Mouse (Mus musculus): ENCODE data around the gene Gfpt2. TPM values are rescaled to one million over a fixed set of nuclear protein-coding genes. Genes with fewer than 3 reads are reported as not detected.

Gene Gfpt2
- polyA plus RNA-seq, 1 experiment = 0.48 TPM

DNA sequence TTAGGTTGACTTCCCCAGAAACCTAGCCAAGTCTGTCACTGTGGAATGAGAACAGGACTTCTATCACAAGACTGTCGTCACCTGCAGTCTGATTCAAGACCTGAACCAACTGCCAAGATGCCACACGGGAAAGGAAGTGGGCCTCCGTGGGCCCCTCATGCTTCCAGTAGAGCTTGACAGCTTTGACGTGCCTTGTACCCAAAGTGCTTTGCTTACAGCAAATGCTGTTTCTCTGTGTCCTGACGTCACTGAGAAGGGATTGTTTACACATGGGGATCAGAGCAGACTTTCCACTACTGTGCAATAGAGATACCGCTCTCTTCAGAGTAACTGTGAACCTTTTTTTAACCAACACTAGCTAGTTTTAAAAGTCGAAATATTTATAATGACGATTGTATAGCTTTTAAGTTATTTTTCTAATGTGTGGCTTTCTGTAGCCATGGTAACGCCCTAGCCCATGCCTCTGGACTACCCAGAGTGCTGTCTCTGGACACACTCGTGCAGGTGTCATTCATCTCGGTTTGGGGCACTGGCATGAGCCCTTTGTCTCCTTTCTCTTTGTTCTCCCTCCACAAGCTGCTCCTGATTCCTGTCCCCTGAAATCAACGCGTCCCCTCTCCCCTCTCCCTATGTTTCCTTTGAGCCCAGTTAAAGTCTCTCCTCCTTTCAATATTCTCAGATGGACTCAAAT is 43.9 kb downstream of the Gfpt2 start:
- peaks cover 10% of the 10 kb centered on the region; the same call in 1 of the 2 replicates for H3K4me1 ChIP-seq (ENCODE audit: control insufficient read depth, insufficient read depth, insufficient read length, low read length)
- WGBS = 64% methylated on average over 13 of the region's 13 CpGs
- no peak overlapping the region for H3K27ac ChIP-seq (ENCODE audit: insufficient read depth, low read depth, low read length)
- H3K27me3 ChIP-seq (ENCODE audit: control insufficient read depth, insufficient read depth, low read length) = no peaks in the 10 kb centered on the region
- H3K4me3 ChIP-seq (ENCODE audit: low read depth, low read length) = no peak overlapping the region
- TF ChIP-seq CTCF (IDR thresholded peaks at IDR 0.05; ENCODE audit: extremely low read depth, insufficient read length, insufficient replicate concordance, low read depth, low read length) (no peak), POLR2A (IDR thresholded peaks at IDR 0.05; ENCODE audit: low read depth, low read length) (no peak)
- H3K36me3 ChIP-seq (ENCODE audit: control insufficient read depth, insufficient read depth, low read length) = no peaks in the 10 kb centered on the region

DNA sequence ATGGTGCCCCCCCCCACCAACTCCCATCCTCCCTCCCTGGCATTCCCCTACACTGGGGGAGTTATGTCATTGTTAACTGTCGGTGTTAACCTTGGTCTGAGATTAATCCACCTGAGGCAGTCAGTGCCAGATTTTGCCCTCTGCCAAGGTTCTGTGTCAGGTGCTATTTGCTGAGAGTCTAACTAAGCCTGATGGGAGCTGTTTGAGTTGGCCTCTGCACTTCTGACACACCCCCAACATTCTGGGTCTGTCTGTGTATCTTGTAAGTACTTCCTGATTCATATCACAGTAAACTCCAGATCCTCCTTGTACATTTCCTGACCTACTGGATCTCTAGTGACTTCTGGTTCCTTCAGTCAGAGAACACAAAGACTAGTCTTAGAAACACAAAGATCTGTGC is 46.7 kb downstream of the Gfpt2 start:
- peak overlapping the region; percentile 54; the same call in 1 of the 2 replicates for H3K27ac ChIP-seq (ENCODE audit: insufficient read depth, low read depth, low read length)
- H3K27me3 ChIP-seq (ENCODE audit: control insufficient read depth, insufficient read depth, low read length) = no peaks in the 10 kb centered on the region
- H3K36me3 ChIP-seq (ENCODE audit: control insufficient read depth, insufficient read depth, low read length) = no peaks in the 10 kb centered on the region
- 7% methylated on average over 1 of the region's 1 CpGs for WGBS
- H3K4me3 ChIP-seq (ENCODE audit: low read depth, low read length) = no peak overlapping the region
- peaks cover 6% of the 10 kb centered on the region; the same call in 1 of the 2 replicates for H3K4me1 ChIP-seq (ENCODE audit: control insufficient read depth, insufficient read depth, insufficient read length, low read length)
- TF ChIP-seq CTCF (IDR thresholded peaks at IDR 0.05; ENCODE audit: extremely low read depth, insufficient read length, insufficient replicate concordance, low read depth, low read length) (no peak), POLR2A (IDR thresholded peaks at IDR 0.05; ENCODE audit: low read depth, low read length) (no peak)

DNA sequence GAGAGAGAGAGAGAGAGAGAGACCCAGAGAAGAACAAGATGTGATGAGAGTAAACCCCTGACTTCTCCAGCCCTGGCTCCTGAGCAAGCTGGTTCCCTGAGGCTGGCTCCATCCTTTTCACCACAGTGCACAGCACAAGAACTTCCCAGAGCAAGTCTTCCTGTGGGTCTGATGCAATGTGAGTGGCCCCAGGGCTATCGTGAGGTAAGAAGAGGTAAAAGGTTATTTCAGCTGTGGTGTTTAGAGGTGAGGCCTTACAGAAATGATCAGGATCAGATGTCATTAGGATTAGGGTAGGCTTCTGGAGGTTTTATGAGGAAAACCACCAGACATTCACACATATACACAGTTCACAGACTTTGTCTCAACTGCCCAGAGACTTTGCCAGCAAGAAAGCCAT is 47.9 kb downstream of the Gfpt2 start:
- no peak for TF ChIP-seq POLR2A (IDR thresholded peaks at IDR 0.05; ENCODE audit: low read depth, low read length)
- no peak for TF ChIP-seq CTCF (IDR thresholded peaks at IDR 0.05; ENCODE audit: extremely low read depth, insufficient read length, insufficient replicate concordance, low read depth, low read length)
- H3K4me1 ChIP-seq (ENCODE audit: control insufficient read depth, insufficient read depth, insufficient read length, low read length) = peaks cover 6% of the 10 kb centered on the region; the same call in 1 of the 2 replicates
- no peak overlapping the region for H3K4me3 ChIP-seq (ENCODE audit: low read depth, low read length)
- H3K27me3 ChIP-seq (ENCODE audit: control insufficient read depth, insufficient read depth, low read length) = no peaks in the 10 kb centered on the region
- 47% methylated on average over 1 of the region's 1 CpGs for WGBS
- H3K27ac ChIP-seq (ENCODE audit: insufficient read depth, low read depth, low read length) = no peak overlapping the region
- no peaks in the 10 kb centered on the region for H3K36me3 ChIP-seq (ENCODE audit: control insufficient read depth, insufficient read depth, low read length)

DNA sequence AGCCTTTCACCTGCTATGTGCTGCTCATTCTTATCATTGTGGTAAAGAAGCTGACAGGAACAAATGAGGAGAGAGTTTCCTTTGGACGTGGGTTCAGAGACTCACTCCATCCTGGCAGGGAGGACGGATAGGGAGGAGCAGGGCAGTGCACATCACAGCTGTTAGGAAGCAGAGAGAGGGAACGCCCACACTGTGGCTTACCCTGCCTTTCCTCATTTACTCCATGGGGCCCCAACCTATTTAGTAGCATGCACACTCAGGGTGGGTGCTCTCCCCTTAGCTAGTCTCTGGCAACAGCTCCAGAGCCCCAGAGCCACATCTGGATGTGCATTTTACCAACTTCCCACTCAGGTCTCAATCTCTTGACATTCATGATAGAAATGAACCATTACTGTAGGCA is 48.7 kb downstream of the Gfpt2 start:
- H3K36me3 ChIP-seq (ENCODE audit: control insufficient read depth, insufficient read depth, low read length) = no peaks in the 10 kb centered on the region
- H3K27me3 ChIP-seq (ENCODE audit: control insufficient read depth, insufficient read depth, low read length) = no peaks in the 10 kb centered on the region
- WGBS = 25% methylated on average over 3 of the region's 3 CpGs
- TF ChIP-seq CTCF (IDR thresholded peaks at IDR 0.05; ENCODE audit: extremely low read depth, insufficient read length, insufficient replicate concordance, low read depth, low read length) = no peak
- TF ChIP-seq POLR2A (IDR thresholded peaks at IDR 0.05; ENCODE audit: low read depth, low read length) = no peak
- H3K27ac ChIP-seq (ENCODE audit: insufficient read depth, low read depth, low read length) = no peak overlapping the region
- H3K4me1 ChIP-seq (ENCODE audit: control insufficient read depth, insufficient read depth, insufficient read length, low read length) = peaks cover 9% of the 10 kb centered on the region; the same call in 1 of the 2 replicates
- H3K4me3 ChIP-seq (ENCODE audit: low read depth, low read length) = no peak overlapping the region

DNA sequence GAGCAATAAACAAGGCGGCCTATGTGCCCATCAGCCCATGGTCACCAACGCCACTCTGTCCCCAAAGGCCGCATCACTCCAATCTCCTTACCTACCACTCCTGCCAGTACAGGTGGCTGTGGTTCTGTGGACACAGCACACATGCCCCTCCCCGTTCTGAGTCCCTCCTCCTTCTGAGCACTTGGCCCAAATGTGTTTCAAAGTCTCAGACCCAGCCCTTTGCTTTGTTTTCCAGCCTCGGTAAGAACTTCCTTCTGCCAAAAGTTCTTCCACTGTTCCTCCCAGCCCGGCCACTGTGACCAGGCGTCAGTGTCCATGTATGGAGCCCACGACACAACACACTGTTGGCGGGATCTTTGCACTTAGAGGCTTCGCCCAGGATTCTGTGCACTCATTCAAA is 50.3 kb downstream of the Gfpt2 start:
- WGBS = 44% methylated on average over 10 of the region's 10 CpGs
- no peak for TF ChIP-seq CTCF (IDR thresholded peaks at IDR 0.05; ENCODE audit: extremely low read depth, insufficient read length, insufficient replicate concordance, low read depth, low read length)
- no peak for TF ChIP-seq POLR2A (IDR thresholded peaks at IDR 0.05; ENCODE audit: low read depth, low read length)
- H3K36me3 ChIP-seq (ENCODE audit: control insufficient read depth, insufficient read depth, low read length) = no peaks in the 10 kb centered on the region
- H3K4me1 ChIP-seq (ENCODE audit: control insufficient read depth, insufficient read depth, insufficient read length, low read length) = peaks cover 14% of the 10 kb centered on the region
- H3K27me3 ChIP-seq (ENCODE audit: control insufficient read depth, insufficient read depth, low read length) = no peaks in the 10 kb centered on the region
- H3K4me3 ChIP-seq (ENCODE audit: low read depth, low read length) = no peak overlapping the region
- peak overlapping the region; percentile 30 for H3K27ac ChIP-seq (ENCODE audit: insufficient read depth, low read depth, low read length)

DNA sequence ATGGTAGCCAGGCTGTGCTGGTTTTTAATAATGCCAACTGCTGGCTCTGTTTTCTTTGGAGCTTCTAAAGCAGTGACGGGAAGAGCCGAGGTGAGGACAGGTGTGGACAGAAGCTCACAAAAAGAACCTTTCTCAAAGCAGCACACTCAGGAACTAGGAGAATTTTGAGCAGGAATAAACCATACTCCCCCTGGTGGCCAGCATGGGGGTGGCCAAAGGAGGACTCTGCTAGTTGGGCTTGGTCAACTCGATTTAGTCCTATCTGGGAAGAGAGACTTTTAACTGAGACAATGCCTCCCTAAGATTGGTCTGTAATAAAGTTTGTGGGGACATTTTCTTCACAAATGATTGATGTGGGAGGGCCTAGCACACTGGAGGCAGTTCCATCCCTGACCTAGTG is 51.0 kb downstream of the Gfpt2 start:
- Histone ChIP-seq H3K4me3 (ENCODE audit: low read depth, low read length) (no peak overlapping the region), H3K4me1 (ENCODE audit: control insufficient read depth, insufficient read depth, insufficient read length, low read length) (peaks cover 14% of the 10 kb centered on the region), H3K36me3 (ENCODE audit: control insufficient read depth, insufficient read depth, low read length) (peaks cover 1% of the 10 kb centered on the region; the same call in 1 of the 2 replicates), H3K27me3 (ENCODE audit: control insufficient read depth, insufficient read depth, low read length) (no peaks in the 10 kb centered on the region), H3K27ac (ENCODE audit: insufficient read depth, low read depth, low read length) (no peak overlapping the region)
- TF ChIP-seq CTCF (IDR thresholded peaks at IDR 0.05; ENCODE audit: extremely low read depth, insufficient read length, insufficient replicate concordance, low read depth, low read length) (peak; percentile 96; the same call in 1 of the 2 replicates), POLR2A (IDR thresholded peaks at IDR 0.05; ENCODE audit: low read depth, low read length) (no peak)
- 19% methylated on average over 3 of the region's 3 CpGs for WGBS

DNA sequence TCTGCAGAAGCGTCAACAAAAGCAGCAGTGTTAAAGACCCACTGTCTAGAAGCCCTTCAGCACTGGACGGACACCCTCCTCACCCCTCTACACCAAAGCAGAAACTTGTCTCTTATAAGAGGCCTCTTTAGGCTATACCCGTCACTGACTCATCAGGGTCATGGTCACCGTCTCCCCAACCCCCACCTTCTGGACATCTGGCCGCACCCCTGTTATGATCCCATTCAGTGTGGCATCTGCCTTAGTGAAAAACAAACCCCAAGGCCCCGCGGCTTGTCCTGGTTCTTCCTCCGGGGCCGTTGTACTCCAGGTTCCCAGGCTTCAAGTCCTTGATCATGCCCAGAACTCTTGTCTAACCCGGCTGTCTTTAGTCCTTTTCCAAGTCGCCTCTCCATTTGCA is 52.0 kb downstream of the Gfpt2 start:
- Histone ChIP-seq H3K4me3 (ENCODE audit: low read depth, low read length) (peak overlapping the region; percentile 88), H3K36me3 (ENCODE audit: control insufficient read depth, insufficient read depth, low read length) (peaks cover 3% of the 10 kb centered on the region; the same call in 1 of the 2 replicates), H3K27me3 (ENCODE audit: control insufficient read depth, insufficient read depth, low read length) (no peaks in the 10 kb centered on the region), H3K27ac (ENCODE audit: insufficient read depth, low read depth, low read length) (peak overlapping the region; percentile 27; the same call in 1 of the 2 replicates), H3K4me1 (ENCODE audit: control insufficient read depth, insufficient read depth, insufficient read length, low read length) (peaks cover 14% of the 10 kb centered on the region)
- WGBS = 24% methylated on average over 11 of the region's 11 CpGs
- TF ChIP-seq POLR2A (IDR thresholded peaks at IDR 0.05; ENCODE audit: low read depth, low read length) (no peak), CTCF (IDR thresholded peaks at IDR 0.05; ENCODE audit: extremely low read depth, insufficient read length, insufficient replicate concordance, low read depth, low read length) (no peak)

Data from small intestine, adult 2 months (tissue).